Mouse (Mus musculus) heart, postnatal 0 days (tissue): ENCODE measurements at regions not wholly inside any gene's neighbourhood (a gene's known extent, or its start where the extent isn't known, plus 50 kb on each side); places are given as distances from the start of the nearest gene placed in this dataset.

Experiments
- ATAC-seq: fragments of 200-750 bp; cut with Nextera tagmentation; 2 replicates; pipeline ENCODE4 v1.8.0; 2017; ENCODE audit warnings: low read depth, moderate number of reproducible peaks, moderate library complexity; ENCODE audit not compliant: insufficient read depth
- DNase-seq: peaks from one replicate; pipeline ENCODE4 v3.0.0-alpha.2; 2016; ENCODE audit warnings: low spot score
- H3K27ac ChIP-seq: fragments of 300-500 bp; sonication (generic); 2 replicates; pipeline ENCODE4 v1.5.1; 2014; ENCODE audit warnings: low read depth, mild to moderate bottlenecking
- H3K27me3 ChIP-seq: fragments of 300-500 bp; sonication (generic); 2 replicates; pipeline ENCODE4 v1.6.1; 2014; ENCODE audit warnings: low read length, mixed read lengths; ENCODE audit not compliant: control insufficient read depth, insufficient read depth
- H3K36me3 ChIP-seq: fragments of 300-500 bp; sonication (generic); replicated peaks from 2 replicates; pipeline ENCODE4 v1.6.1; 2014; ENCODE audit warnings: low read length, mixed read lengths; ENCODE audit not compliant: control insufficient read depth, insufficient read depth
- H3K4me1 ChIP-seq: fragments of 300-500 bp; sonication (generic); 2 replicates; pipeline ENCODE4 v1.6.1; 2014; ENCODE audit warnings: antibody characterized with exemption; ENCODE audit not compliant: control insufficient read depth, insufficient read depth
- H3K4me2 ChIP-seq: fragments of 300-500 bp; sonication (generic); 2 replicates; pipeline ENCODE4 v1.6.1; 2014; ENCODE audit warnings: low read depth, mild to moderate bottlenecking, low read length, moderate library complexity
- H3K4me3 ChIP-seq: fragments of 300-500 bp; sonication (generic); 2 replicates; pipeline ENCODE4 v1.5.1; 2014; ENCODE audit warnings: low read depth, low read length
- H3K9ac ChIP-seq: fragments of 300-500 bp; sonication (generic); replicated peaks from 2 replicates; pipeline ENCODE4 v1.6.1; 2014; ENCODE audit warnings: low read depth, low read length, mixed read lengths
- H3K9me3 ChIP-seq: fragments of 300-500 bp; sonication (generic); replicated peaks from 2 replicates; pipeline ENCODE4 v1.6.1; 2016; ENCODE audit warnings: low read length; ENCODE audit not compliant: control insufficient read depth
- CTCF ChIP-seq: IDR thresholded peaks from 2 replicates; pipeline ENCODE4 v1.5.1; 2016; ENCODE audit warnings: antibody characterized with exemption, control low read depth, low read depth
- EP300 ChIP-seq: IDR thresholded peaks from 2 replicates; pipeline ENCODE4 v1.6.1; 2016; ENCODE audit warnings: antibody characterized with exemption, low read depth
- WGBS: fragments of 180-500 bp; shearing (Covaris S2); extraction: QIAGEN DNeasy Blood & Tissue Kit; methylation state at CpG from one replicate; pipeline ENCODE4 v1.1.7; 2014; 5-methylcytosine and 5-hydroxymethylcytosine counted together

DNA sequence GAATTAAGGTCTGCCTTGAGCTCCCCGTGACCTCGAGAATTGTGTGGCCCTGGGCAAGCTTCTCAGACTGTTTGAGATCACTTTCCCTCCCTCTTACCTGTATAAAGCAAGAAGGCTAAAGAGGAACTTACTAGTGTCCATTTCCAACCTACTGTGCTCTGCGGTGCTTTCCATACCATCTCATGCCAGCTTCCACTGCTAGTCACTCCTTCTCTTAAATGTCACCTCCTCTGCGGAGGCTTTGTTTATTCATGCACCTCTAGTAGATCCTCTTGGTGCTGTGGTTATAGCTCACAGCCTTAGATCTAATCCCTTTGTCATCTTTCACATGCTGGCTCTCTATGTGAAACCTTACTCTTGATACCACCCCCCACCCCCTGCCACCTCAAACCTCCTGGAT lies 2310.3 kb upstream of the Lrrc6 start:
- no peaks in the 10 kb centered on the region for H3K4me1 ChIP-seq
- WGBS: 83% methylated on average over 4 of the region's 4 CpGs
- no peak overlapping the region for H3K4me2 ChIP-seq
- ATAC-seq: no peak
- no peaks in the 10 kb centered on the region for H3K36me3 ChIP-seq
- TF ChIP-seq CTCF: no peak
- TF ChIP-seq EP300: no peak
- no peak for DNase-seq
- no peak overlapping the region for H3K27ac ChIP-seq
- no peaks in the 10 kb centered on the region for H3K27me3 ChIP-seq
- H3K4me3 ChIP-seq: no peak overlapping the region
- H3K9me3 ChIP-seq: no peaks in the 10 kb centered on the region
- H3K9ac ChIP-seq: no peak overlapping the region

DNA sequence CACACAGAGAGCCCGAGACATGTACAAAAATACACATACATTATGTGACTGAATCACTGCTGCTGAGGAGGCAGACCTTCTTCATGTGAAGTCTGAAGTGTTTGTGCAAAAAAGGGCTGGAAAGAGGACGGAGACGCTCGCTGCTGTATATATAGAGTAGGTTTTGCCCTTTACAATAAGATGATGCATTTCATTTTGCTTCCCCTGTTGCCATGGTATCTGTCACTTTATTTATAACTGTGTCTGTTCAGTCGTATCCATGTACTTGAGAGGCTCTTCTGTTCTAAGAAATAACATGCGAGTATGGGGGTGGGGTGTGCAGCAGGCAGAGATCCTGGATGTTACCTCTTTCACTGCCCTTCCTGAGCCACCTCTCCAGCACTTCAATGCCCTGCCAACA lies 2309.9 kb upstream of the Lrrc6 start:
- no peaks in the 10 kb centered on the region for H3K4me1 ChIP-seq
- no peak for ATAC-seq
- 67% methylated on average over 6 of the region's 6 CpGs for WGBS

DNA sequence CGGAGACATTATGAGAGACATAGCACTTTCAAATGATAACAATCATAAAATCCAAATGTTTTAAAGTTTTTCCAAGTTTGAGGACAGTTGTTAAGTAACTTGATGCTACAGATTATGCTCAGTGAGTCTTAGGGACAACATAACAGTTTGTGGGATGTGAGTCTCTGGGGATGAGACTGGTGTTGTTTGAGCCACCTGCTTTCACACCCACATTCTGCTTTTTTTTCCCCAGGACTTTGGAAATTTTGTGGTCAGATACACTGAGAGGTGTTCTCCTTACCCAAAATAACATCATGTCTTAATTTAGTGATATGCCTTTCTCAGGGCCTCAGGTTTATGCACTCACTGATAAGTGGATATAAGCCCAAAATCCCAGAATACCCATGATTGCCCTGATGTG lies 2307.5 kb upstream of the Lrrc6 start:
- WGBS: 78% methylated on average over 1 of the region's 1 CpGs
- Histone ChIP-seq H3K27ac (no peak overlapping the region), H3K9me3 (no peaks in the 10 kb centered on the region), H3K4me3 (no peak overlapping the region), H3K4me1 (no peaks in the 10 kb centered on the region), H3K27me3 (no peaks in the 10 kb centered on the region), H3K36me3 (no peaks in the 10 kb centered on the region), H3K9ac (no peak overlapping the region), H3K4me2 (no peak overlapping the region)
- DNase-seq (no peak), ATAC-seq (no peak)
- TF ChIP-seq EP300: no peak
- no peak for TF ChIP-seq CTCF

More for the DNA sequence above, 2309.9 kb upstream of the Lrrc6 start:
- no peak overlapping the region for H3K9ac ChIP-seq
- no peak for TF ChIP-seq EP300
- no peak for TF ChIP-seq CTCF
- no peaks in the 10 kb centered on the region for H3K9me3 ChIP-seq
- H3K27me3 ChIP-seq: no peaks in the 10 kb centered on the region
- H3K4me2 ChIP-seq: no peak overlapping the region
- no peaks in the 10 kb centered on the region for H3K36me3 ChIP-seq
- no peak overlapping the region for H3K4me3 ChIP-seq
- no peak overlapping the region for H3K27ac ChIP-seq
- DNase-seq: no peak

DNA sequence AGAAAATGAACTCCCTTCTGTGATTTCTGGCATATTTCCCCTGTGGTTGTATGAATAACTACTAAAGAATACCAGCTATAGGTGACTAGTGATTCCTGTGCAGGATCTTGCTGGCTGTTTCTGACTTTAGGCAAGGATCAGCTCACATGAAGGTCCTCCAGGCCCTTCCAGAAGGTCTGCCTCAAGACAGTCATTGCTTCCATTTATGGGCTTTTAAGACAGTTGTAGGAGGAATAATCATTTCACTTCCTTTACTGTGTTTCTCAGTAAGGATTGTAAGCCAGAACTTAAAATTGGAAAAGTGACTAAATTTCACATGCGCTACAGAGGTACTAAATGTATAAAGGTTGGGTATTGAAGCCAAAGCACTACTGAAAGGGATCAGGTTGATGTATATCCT lies 2303.5 kb upstream of the Lrrc6 start:
- Histone ChIP-seq H3K36me3 (no peaks in the 10 kb centered on the region), H3K4me2 (no peak overlapping the region), H3K4me1 (no peaks in the 10 kb centered on the region), H3K27ac (no peak overlapping the region), H3K9me3 (no peaks in the 10 kb centered on the region), H3K27me3 (no peaks in the 10 kb centered on the region), H3K4me3 (no peak overlapping the region), H3K9ac (no peak overlapping the region)
- ATAC-seq: no peak
- DNase-seq: no peak
- no peak for TF ChIP-seq CTCF
- TF ChIP-seq EP300: no peak
- 94% methylated on average over 1 of the region's 1 CpGs for WGBS

DNA sequence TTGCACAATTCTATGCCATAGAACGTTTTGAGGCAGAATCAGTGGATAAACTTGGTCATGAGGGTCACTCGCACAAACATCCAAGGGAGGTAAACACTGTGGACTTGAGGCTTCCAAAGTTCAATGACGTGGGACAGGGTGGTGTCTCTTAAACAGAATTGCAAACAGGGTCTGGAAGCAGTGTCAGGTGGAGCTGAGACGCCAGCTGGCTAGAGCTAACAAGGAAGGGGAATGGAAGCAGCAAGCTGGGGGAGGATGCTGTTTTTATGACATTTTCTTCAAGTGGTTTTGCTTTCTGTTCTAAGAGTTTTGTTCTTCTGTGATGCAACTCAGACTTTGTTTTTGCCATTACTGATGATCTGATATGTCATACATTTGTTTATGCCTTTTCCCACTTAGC lies 2301.1 kb upstream of the Lrrc6 start:
- WGBS: 65% methylated on average over 4 of the region's 4 CpGs
- Histone ChIP-seq H3K9me3 (no peaks in the 10 kb centered on the region), H3K4me1 (no peaks in the 10 kb centered on the region), H3K4me2 (no peak overlapping the region), H3K9ac (no peak overlapping the region), H3K4me3 (no peak overlapping the region), H3K27ac (no peak overlapping the region), H3K36me3 (no peaks in the 10 kb centered on the region), H3K27me3 (no peaks in the 10 kb centered on the region)
- TF ChIP-seq CTCF (no peak), EP300 (no peak)
- DNase-seq: no peak
- ATAC-seq: no peak

DNA sequence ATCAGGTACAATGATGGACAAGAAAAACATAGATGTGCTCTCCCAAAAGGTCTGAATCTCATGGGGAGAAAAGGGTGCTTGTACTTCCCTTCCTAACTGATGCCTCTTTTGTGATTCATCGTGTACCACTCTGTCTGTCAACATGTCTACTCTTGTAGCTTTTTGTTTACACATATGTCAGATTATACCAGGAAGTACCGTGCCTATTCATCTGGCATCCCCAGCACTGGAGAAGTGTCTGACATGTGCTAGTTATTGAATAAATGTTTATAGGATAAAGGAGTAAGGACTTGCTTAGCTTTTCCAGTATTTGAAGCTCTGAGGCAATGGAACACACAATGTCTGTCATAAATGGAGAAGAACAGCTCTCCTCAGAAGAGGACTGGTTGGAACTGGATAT lies 2296.7 kb upstream of the Lrrc6 start:
- TF ChIP-seq CTCF: no peak
- TF ChIP-seq EP300: no peak
- Histone ChIP-seq H3K4me3 (no peak overlapping the region), H3K27ac (no peak overlapping the region), H3K4me2 (no peak overlapping the region), H3K9ac (no peak overlapping the region), H3K4me1 (no peaks in the 10 kb centered on the region), H3K27me3 (no peaks in the 10 kb centered on the region), H3K36me3 (no peaks in the 10 kb centered on the region), H3K9me3 (no peaks in the 10 kb centered on the region)
- no peak for DNase-seq
- ATAC-seq: no peak
- WGBS: 64% methylated on average over 2 of the region's 2 CpGs
